Mouse (Mus musculus): Measurements from ENCODE around the gene Zfp462.

GRCm38 (mm10) chr4:55008616-55009015 is 63.8 kb downstream of the Zfp462 start:
- TF ChIP-seq MAFK (IDR thresholded peaks at IDR 0.05; ENCODE audit: insufficient read depth, low read depth, low read length) (no peak), HCFC1 (IDR thresholded peaks at IDR 0.05; ENCODE audit: borderline replicate concordance, insufficient read depth, low read length) (no peak), CHD2 (IDR thresholded peaks at IDR 0.05; ENCODE audit: low read depth, low read length) (no peak), ZC3H11A (IDR thresholded peaks at IDR 0.05; ENCODE audit: borderline replicate concordance, low read depth, low read length) (no peak), ZNF384 (IDR thresholded peaks at IDR 0.05; ENCODE audit: low read depth, low read length) (no peak)

Measured in ES-E14 (cell line).